Mouse (Mus musculus) limb, embryonic 15.5 days (tissue): ENCODE data around the gene Zfp566. TPM values are rescaled to one million over a fixed set of nuclear protein-coding genes. Genes with fewer than 3 reads are reported as not detected.

Experiments
- ATAC-seq: fragments of 200-750 bp; cut with Nextera tagmentation; 2 replicates; pipeline ENCODE4 v1.8.0; 2017; ENCODE audit warnings: low read depth, moderate TSS enrichment; ENCODE audit not compliant: insufficient number of reproducible peaks, low FRiP score, low TSS enrichment
- H3K27ac ChIP-seq: fragments of 300-500 bp; sonication (generic); 2 replicates; pipeline ENCODE4 v1.5.1; 2015; ENCODE audit warnings: moderate library complexity, mild to moderate bottlenecking, inconsistent platforms
- H3K27me3 ChIP-seq: fragments of 300-500 bp; sonication (generic); 2 replicates; pipeline ENCODE4 v1.6.1; 2015; ENCODE audit warnings: inconsistent platforms
- H3K36me3 ChIP-seq: fragments of 300-500 bp; sonication (generic); 2 replicates; pipeline ENCODE4 v1.6.1; 2015; ENCODE audit warnings: inconsistent platforms
- H3K4me1 ChIP-seq: fragments of 300-500 bp; sonication (generic); 2 replicates; pipeline ENCODE4 v1.6.1; 2015; ENCODE audit warnings: inconsistent platforms
- H3K4me2 ChIP-seq: fragments of 300-500 bp; sonication (generic); 2 replicates; pipeline ENCODE4 v1.6.1; 2015; ENCODE audit warnings: mild to moderate bottlenecking, inconsistent platforms
- H3K4me3 ChIP-seq: fragments of 300-500 bp; sonication (generic); 2 replicates; pipeline ENCODE4 v1.5.1; 2015; ENCODE audit warnings: mild to moderate bottlenecking, inconsistent platforms
- H3K9ac ChIP-seq: fragments of 300-500 bp; sonication (generic); 2 replicates; pipeline ENCODE4 v1.6.1; 2015; ENCODE audit warnings: inconsistent platforms
- H3K9me3 ChIP-seq: fragments of 300-500 bp; sonication (generic); 2 replicates; pipeline ENCODE4 v1.6.1; 2016; ENCODE audit warnings: inconsistent platforms
- WGBS: fragments of 180-500 bp; shearing (Covaris S2); methylation state at CpG from one replicate; pipeline ENCODE4 v1.1.7; 2015; 5-methylcytosine and 5-hydroxymethylcytosine counted together
- polyA plus RNA-seq: library from polyadenylated mRNA; unstranded; fragments of >200 nt; fragmentation: Nextera tagmentation; extraction: Ambion mirVana; gene quantifications from 2 replicates; pipeline ENCODE4 v1.2.1, GENCODE M21; 2015

The Zfp566 gene
- polyA plus RNA-seq, 1 experiment from 2014 or later = 12.7 TPM

DNA sequence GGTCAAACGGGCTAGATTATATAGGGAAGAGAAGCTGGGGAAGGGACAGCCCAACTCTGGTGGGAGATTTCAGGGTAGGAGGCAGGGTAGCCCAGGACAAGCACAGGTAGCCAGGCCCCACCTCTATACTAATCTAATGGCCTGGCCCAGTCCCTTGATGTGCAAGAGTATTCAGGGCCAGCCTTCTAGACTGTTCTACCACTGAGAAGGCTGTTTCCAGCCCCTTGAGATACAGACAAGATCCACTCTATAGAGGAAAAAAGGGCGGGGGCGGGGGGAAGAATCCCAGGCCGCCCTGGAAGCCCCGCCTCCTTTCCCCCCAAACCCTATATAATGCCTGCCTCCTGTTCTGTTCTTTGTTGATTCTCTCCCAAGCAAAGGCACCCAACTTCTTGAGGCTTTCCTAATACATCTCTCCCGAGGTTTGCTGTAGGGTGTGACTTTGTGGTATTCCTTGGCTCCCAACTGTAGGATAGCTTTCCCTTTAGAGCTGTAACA, 3.6 kb upstream of the Zfp566 start:
- Histone ChIP-seq H3K27me3 (no peaks in the 10 kb centered on the region), H3K9ac (no peak overlapping the region), H3K36me3 (peaks cover 15% of the 10 kb centered on the region), H3K4me3 (peak overlapping the region; percentile 62), H3K9me3 (no peaks in the 10 kb centered on the region), H3K4me1 (peaks cover 13% of the 10 kb centered on the region), H3K4me2 (peak overlapping the region; percentile 48), H3K27ac (peak overlapping the region; percentile 99; the same call in 1 of the 2 replicates)
- no peak for ATAC-seq
- WGBS = 70% methylated on average over 6 of the region's 6 CpGs

- peaks cover 24% of the 10 kb centered on the region for H3K4me1 ChIP-seq
- no peak overlapping the region for H3K27ac ChIP-seq
- WGBS = 79% methylated on average over 9 of the region's 9 CpGs
- H3K27me3 ChIP-seq = no peaks in the 10 kb centered on the region
- no peaks in the 10 kb centered on the region for H3K9me3 ChIP-seq
- no peak overlapping the region for H3K9ac ChIP-seq
- H3K36me3 ChIP-seq = peaks cover 5% of the 10 kb centered on the region; the same call in 1 of the 2 replicates
- H3K4me2 ChIP-seq = no peak overlapping the region
- ATAC-seq = no peak
- H3K4me3 ChIP-seq = no peak overlapping the region
Observed at GRCm38 (mm10) chr7:30092666-30093065, 2.3 kb upstream of the Zfp566 start.

- Histone ChIP-seq H3K36me3 (peaks cover 11% of the 10 kb centered on the region), H3K4me3 (peak overlapping the region; percentile 62), H3K9me3 (no peaks in the 10 kb centered on the region), H3K4me1 (peaks cover 25% of the 10 kb centered on the region), H3K4me2 (peak overlapping the region; percentile 73), H3K27ac (peak overlapping the region; percentile 87), H3K27me3 (no peaks in the 10 kb centered on the region), H3K9ac (no peak overlapping the region)
- 5% methylated on average over 9 of the region's 9 CpGs for WGBS
- ATAC-seq = no peak
Observed at GRCm38 (mm10) chr7:30090970-30091585, 751 bp upstream of the Zfp566 start.

GRCm38 (mm10) chr7:30089405-30089804, 922 bp downstream of the Zfp566 start:
- H3K9me3 ChIP-seq = no peaks in the 10 kb centered on the region; the same call in 1 of the 2 replicates
- H3K27me3 ChIP-seq = no peaks in the 10 kb centered on the region
- H3K36me3 ChIP-seq = peaks cover 28% of the 10 kb centered on the region
- WGBS = 15% methylated on average over 6 of the region's 6 CpGs
- H3K27ac ChIP-seq = no peak overlapping the region
- peak overlapping the region; percentile 62 for H3K4me3 ChIP-seq
- peaks cover 25% of the 10 kb centered on the region for H3K4me1 ChIP-seq
- no peak for ATAC-seq
- H3K9ac ChIP-seq = peak overlapping the region; percentile 61
- H3K4me2 ChIP-seq = peak overlapping the region; percentile 73

GRCm38 (mm10) chr7:30086524-30086923, 3.8 kb downstream of the Zfp566 start:
- peaks cover 35% of the 10 kb centered on the region for H3K36me3 ChIP-seq
- 83% methylated on average over 9 of the region's 9 CpGs for WGBS

DNA sequence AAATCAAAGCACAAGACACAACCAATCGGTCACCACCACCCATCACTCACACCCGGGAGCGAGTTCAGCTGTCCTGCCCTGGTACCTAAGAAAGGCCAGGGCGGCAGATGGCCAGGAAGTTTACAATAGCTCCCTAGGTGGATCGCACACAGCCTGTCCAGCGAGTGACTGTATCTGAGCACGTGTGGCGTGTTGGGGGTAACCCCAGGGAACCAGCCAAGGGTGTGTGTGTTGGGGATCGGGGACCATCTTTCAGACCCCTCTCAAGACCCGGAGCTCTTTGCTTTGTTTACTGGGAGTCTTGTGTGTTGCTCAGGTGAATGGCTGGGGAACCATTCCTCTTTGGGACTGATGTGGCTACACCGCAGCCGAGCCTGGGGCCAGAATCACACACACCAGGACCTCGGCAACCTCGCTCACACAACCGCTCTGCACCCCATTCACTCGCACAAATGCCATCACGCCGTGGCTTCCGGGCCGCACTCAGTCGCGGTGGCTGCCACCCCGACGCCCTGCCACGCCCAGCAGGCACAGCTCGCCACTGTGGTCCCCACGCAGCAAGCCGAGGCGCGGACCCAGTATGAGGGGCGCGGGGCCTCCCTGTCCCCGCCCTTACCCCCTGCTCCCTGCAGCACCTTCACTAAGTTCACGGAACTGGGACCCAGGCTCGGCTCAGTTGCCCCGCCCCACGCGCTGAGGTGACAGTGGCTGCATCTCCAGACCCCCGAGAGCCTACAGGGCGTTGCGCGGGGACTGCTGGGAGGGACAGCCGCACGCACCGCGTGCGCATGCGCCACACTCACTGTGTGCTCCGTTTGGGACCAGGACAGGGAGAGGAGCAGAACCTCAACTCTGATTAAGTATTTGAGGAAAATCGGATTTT, 17.9 kb downstream of the Zfp566 start, which contains the start of gene Zfp82:
TSS of gene Zfp82 (minus strand) at position 755 of the 883 bp plus-strand sequence.
- H3K36me3 ChIP-seq = peaks cover 22% of the 10 kb centered on the region
- no peaks in the 10 kb centered on the region for H3K9me3 ChIP-seq
- peak within 1 kb of the TSS; percentile 88 for H3K4me3 ChIP-seq
- peak within 1 kb of the TSS; percentile 82 for H3K9ac ChIP-seq
- ATAC-seq = peak; percentile 69
- WGBS = under 1% methylated on average over 50 of the region's 50 CpGs
- H3K4me2 ChIP-seq = peak within 1 kb of the TSS; percentile 93
- no peaks in the 10 kb centered on the region for H3K27me3 ChIP-seq
- 0 out of 2 replicates have a peak, but pooled peaks cover 3% of the 10 kb centered on the region for H3K4me1 ChIP-seq
- H3K27ac ChIP-seq = peak within 1 kb of the TSS; percentile 84

More at GRCm38 (mm10) chr7:30086524-30086923, 3.8 kb downstream of the Zfp566 start:
- Histone ChIP-seq H3K4me1 (peaks cover 18% of the 10 kb centered on the region), H3K4me3 (no peak overlapping the region), H3K9ac (no peak overlapping the region), H3K9me3 (no peaks in the 10 kb centered on the region; the same call in 1 of the 2 replicates), H3K4me2 (no peak overlapping the region), H3K27me3 (no peaks in the 10 kb centered on the region), H3K27ac (no peak overlapping the region)
- ATAC-seq = no peak

DNA sequence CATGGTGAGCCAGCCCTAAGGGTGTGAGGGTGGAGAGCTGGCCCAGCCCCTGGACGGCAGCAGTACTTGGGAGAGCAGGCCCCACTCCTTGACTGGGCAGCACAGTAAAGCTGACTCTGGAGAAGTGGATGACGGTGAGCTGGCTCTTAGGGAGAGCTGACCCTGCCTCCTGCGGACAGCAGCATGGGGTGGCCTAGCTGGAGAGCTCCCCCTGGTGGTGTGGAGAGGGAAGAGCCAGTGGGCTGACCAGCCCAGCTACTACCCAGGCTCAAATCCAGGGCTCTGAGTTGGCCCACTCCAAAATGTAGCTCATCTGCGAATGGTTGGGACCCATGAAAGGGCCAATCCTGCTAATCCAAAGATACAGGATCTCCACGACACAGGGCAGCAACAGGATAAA, 25.7 kb downstream of the Zfp566 start:
- no peaks in the 10 kb centered on the region for H3K4me1 ChIP-seq
- no peaks in the 10 kb centered on the region for H3K9me3 ChIP-seq
- peaks cover 58% of the 10 kb centered on the region for H3K36me3 ChIP-seq
- H3K27me3 ChIP-seq = no peaks in the 10 kb centered on the region
- 84% methylated on average over 5 of the region's 5 CpGs for WGBS
- H3K4me2 ChIP-seq = no peak overlapping the region
- ATAC-seq = no peak
- no peak overlapping the region for H3K9ac ChIP-seq
- H3K27ac ChIP-seq = no peak overlapping the region
- H3K4me3 ChIP-seq = no peak overlapping the region

GRCm38 (mm10) chr7:30062478-30062877, 27.8 kb downstream of the Zfp566 start:
- H3K27me3 ChIP-seq = no peaks in the 10 kb centered on the region
- no peak overlapping the region for H3K27ac ChIP-seq
- no peaks in the 10 kb centered on the region for H3K4me1 ChIP-seq
- H3K9ac ChIP-seq = no peak overlapping the region
- ATAC-seq = no peak
- H3K36me3 ChIP-seq = peaks cover 63% of the 10 kb centered on the region
- no peak overlapping the region for H3K4me3 ChIP-seq
- 89% methylated on average over 5 of the region's 5 CpGs for WGBS
- no peak overlapping the region for H3K4me2 ChIP-seq
- H3K9me3 ChIP-seq = no peaks in the 10 kb centered on the region

GRCm38 (mm10) chr7:30060341-30060740, 30.0 kb downstream of the Zfp566 start:
- WGBS = 72% methylated on average over 6 of the region's 6 CpGs
- peaks cover 74% of the 10 kb centered on the region for H3K36me3 ChIP-seq
- no peak for ATAC-seq

GRCm38 (mm10) chr7:30053591-30053990, 36.7 kb downstream of the Zfp566 start:
- Histone ChIP-seq H3K27me3 (no peaks in the 10 kb centered on the region), H3K9me3 (no peaks in the 10 kb centered on the region), H3K36me3 (peaks cover 33% of the 10 kb centered on the region), H3K9ac (no peak overlapping the region), H3K4me1 (peaks cover 16% of the 10 kb centered on the region), H3K4me3 (no peak overlapping the region), H3K4me2 (no peak overlapping the region), H3K27ac (peak overlapping the region; percentile 22)
- no peak for ATAC-seq
- 7% methylated on average over 3 of the region's 3 CpGs for WGBS

More at GRCm38 (mm10) chr7:30060341-30060740, 30.0 kb downstream of the Zfp566 start:
- Histone ChIP-seq H3K9me3 (no peaks in the 10 kb centered on the region), H3K4me1 (no peaks in the 10 kb centered on the region), H3K4me2 (no peak overlapping the region), H3K27me3 (no peaks in the 10 kb centered on the region), H3K9ac (no peak overlapping the region), H3K4me3 (no peak overlapping the region), H3K27ac (0 out of 2 replicates have a peak overlapping the region, but pooled peaks have one; percentile 2)

DNA sequence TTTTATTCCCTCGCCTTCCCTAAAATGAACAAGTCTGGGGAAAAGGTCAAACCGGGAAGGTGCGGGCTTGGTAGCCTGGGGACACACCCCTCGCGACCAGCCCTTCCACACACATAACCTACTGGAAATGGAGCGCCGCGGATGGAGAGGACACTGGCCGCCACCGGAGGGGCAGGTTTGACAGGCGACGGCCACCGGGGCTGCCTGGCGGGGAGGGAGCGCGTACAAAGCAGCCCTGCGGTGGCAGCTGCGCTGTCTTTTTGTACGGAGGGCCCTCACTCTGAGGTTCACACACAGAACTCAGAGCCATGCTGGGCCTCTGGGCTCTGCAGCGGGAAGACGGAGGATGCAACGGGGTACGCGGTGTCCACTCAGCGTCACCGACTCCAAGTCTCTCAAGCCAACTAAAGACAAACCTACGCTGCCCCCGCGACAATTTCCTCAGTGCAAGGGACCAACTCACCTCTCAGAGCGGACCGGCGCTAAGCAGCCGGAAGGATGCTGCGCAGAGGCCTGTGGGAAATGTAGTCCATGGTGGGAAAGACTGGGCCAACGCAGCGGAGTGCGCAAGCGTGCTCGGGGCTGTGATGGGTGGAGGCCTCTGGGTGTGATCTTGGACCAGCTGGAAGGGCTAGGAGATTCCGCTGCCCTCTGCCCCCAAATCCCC, 39.3 kb downstream of the Zfp566 start, which contains the start of gene Zfp14:
TSS of gene Zfp14 (minus strand) at position 499 of the 667 bp plus-strand sequence.
- Histone ChIP-seq H3K27ac (peak within 1 kb of the TSS; percentile 69), H3K9ac (peak within 1 kb of the TSS; percentile 62), H3K27me3 (no peaks in the 10 kb centered on the region), H3K36me3 (peaks cover 14% of the 10 kb centered on the region), H3K9me3 (no peaks in the 10 kb centered on the region), H3K4me2 (peak within 1 kb of the TSS; percentile 71), H3K4me1 (peaks cover 16% of the 10 kb centered on the region), H3K4me3 (peak within 1 kb of the TSS; percentile 73)
- under 1% methylated on average over 40 of the region's 40 CpGs for WGBS
- ATAC-seq = peak; percentile 93
